Mouse (Mus musculus) heart, postnatal 0 days (tissue): ENCODE data around the gene Cdc42bpg.

ENCODE experiments used
- CTCF ChIP-seq: IDR thresholded peaks from 2 replicates; pipeline ENCODE4 v1.5.1; 2016; ENCODE audit warnings: antibody characterized with exemption, control low read depth, low read depth
- EP300 ChIP-seq: IDR thresholded peaks from 2 replicates; pipeline ENCODE4 v1.6.1; 2016; ENCODE audit warnings: antibody characterized with exemption, low read depth

DNA sequence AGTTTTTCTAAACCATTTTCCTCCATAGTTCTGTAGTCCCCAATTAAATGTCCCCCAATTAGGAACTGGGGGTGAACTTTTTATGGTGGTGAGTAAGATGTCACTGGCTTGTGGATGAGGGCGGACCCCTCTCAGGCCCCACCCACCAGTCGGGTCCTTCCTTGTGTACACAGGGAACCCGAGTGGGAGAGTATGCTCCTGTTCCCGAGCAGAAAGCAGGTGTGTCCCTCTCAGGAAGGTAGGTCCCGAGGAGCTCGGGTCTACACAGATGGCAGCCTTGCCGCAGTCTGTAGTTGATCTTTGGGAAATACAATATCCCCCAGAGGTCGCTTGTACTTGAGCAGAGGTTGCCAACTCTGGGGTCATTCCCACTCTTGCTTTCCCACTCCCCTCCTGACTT lies 21.0 kb upstream of the Cdc42bpg start:
- TF ChIP-seq CTCF = no peak
- TF ChIP-seq EP300 = no peak
